Mouse (Mus musculus) hindbrain, postnatal 0 days (tissue): ENCODE results near the gene Ppp3cb. TPM values are rescaled to one million over a fixed set of nuclear protein-coding genes. Genes with fewer than 3 reads are reported as not detected.
"Not testable (repeated sequence)": the region's sequence is repeated elsewhere in the genome, so short reads cannot be mapped to it uniquely, and the experiment has no call there.

Experiments
- ATAC-seq: fragments of 200-750 bp; cut with Nextera tagmentation; 2 replicates; pipeline ENCODE4 v1.8.0; 2017; ENCODE audit warnings: mild to moderate bottlenecking, moderate TSS enrichment, moderate library complexity
- DNase-seq: peaks from one replicate; pipeline ENCODE4 v3.0.0-alpha.2; 2015; ENCODE audit warnings: low spot score
- H3K27ac ChIP-seq: fragments of 300-500 bp; sonication (generic); 2 replicates; pipeline ENCODE4 v1.5.1; 2014; ENCODE audit warnings: mild to moderate bottlenecking
- H3K27me3 ChIP-seq: fragments of 300-500 bp; sonication (generic); 2 replicates; pipeline ENCODE4 v1.6.1; 2014; ENCODE audit warnings: low read length, mixed read lengths; ENCODE audit not compliant: insufficient read depth
- H3K36me3 ChIP-seq: fragments of 300-500 bp; sonication (generic); 2 replicates; pipeline ENCODE4 v1.6.1; 2014; ENCODE audit warnings: low read length, mixed read lengths; ENCODE audit not compliant: insufficient read depth
- H3K4me1 ChIP-seq: fragments of 300-500 bp; sonication (generic); 2 replicates; pipeline ENCODE4 v1.6.1; 2014; ENCODE audit warnings: antibody characterized with exemption, low read length, mixed read lengths; ENCODE audit not compliant: insufficient read depth
- H3K4me2 ChIP-seq: fragments of 300-500 bp; sonication (generic); 2 replicates; pipeline ENCODE4 v1.6.1; 2014; ENCODE audit warnings: low read depth, mild to moderate bottlenecking, low read length, moderate library complexity, mixed read lengths
- H3K4me3 ChIP-seq: fragments of 300-500 bp; sonication (generic); 2 replicates; pipeline ENCODE4 v1.5.1; 2014; ENCODE audit warnings: low read length
- H3K9ac ChIP-seq: fragments of 300-500 bp; sonication (generic); replicated peaks from 2 replicates; pipeline ENCODE4 v1.6.1; 2014; ENCODE audit warnings: mild to moderate bottlenecking, low read length, moderate library complexity, mixed read lengths
- H3K9me3 ChIP-seq: fragments of 300-500 bp; sonication (generic); 2 replicates; pipeline ENCODE4 v1.6.1; 2016; ENCODE audit warnings: low read length, mixed read lengths
- CTCF ChIP-seq: IDR thresholded peaks from 2 replicates; pipeline ENCODE4 v1.5.1; 2016; ENCODE audit warnings: antibody characterized with exemption, control low read depth, low read depth
- WGBS: fragments of 180-500 bp; shearing (Covaris S2); extraction: QIAGEN DNeasy Blood & Tissue Kit; methylation state at CpG from one replicate; pipeline ENCODE4 v1.1.7; 2014; 5-methylcytosine and 5-hydroxymethylcytosine counted together
- polyA plus RNA-seq: library from polyadenylated mRNA; unstranded; fragments of >200 nt; fragmentation: Nextera tagmentation; extraction: Ambion mirVana; gene quantifications from 2 replicates; pipeline ENCODE4 v1.2.1, GENCODE M21; 2015
- total RNA-seq: library from RNA; depleted of rRNA; stranded (reverse); fragments of >200 nt; gene quantifications from 2 replicates; pipeline ENCODE4 v1.2.3, GENCODE M21; 2014; rRNA removed

Ppp3cb gene
- total RNA-seq, result 110 and 130 TPM in 2 replicates
- polyA plus RNA-seq, result 94.7 and 97.5 TPM in 2 replicates

DNA sequence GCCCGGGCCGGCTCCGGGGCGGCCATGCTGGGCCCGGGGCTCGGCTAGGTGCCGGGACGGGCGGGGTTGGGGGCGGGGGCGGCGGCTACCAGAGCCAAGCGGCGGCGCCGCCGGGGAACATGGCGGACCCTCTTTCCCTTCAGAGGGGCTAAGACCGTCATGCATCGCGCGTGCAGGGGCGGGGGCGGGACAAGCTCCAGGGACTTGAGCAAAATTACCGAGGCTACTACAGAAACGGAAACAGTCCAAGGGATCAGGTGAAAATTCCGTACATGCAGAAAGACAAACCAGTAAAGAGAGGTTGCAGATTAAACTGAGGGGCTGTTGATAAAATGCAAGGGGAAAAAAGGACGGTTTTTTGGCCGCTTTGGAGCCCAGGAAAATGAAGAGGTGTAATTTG, at the start of gene Ppp3cb:
TSS of gene Ppp3cb (minus strand) at position 159 of the 400 bp plus-strand sequence.
- DNase-seq (peak; percentile 96), ATAC-seq (peak; percentile 95)
- WGBS, result 4% methylated on average over 27 of the region's 29 CpGs
- peak within 1 kb of the TSS; percentile 71 for H3K4me3 ChIP-seq
- peak within 1 kb of the TSS; percentile 93 for H3K9ac ChIP-seq
- peak within 1 kb of the TSS; percentile 97 for H3K27ac ChIP-seq
- peak within 1 kb of the TSS; percentile 59 for H3K4me2 ChIP-seq
- H3K9me3 ChIP-seq, result no peaks in the 10 kb centered on the region
- no peaks in the 10 kb centered on the region for H3K27me3 ChIP-seq
- no peak for TF ChIP-seq CTCF
- H3K4me1 ChIP-seq, result peaks cover 8% of the 10 kb centered on the region
- H3K36me3 ChIP-seq, result peaks cover 22% of the 10 kb centered on the region

DNA sequence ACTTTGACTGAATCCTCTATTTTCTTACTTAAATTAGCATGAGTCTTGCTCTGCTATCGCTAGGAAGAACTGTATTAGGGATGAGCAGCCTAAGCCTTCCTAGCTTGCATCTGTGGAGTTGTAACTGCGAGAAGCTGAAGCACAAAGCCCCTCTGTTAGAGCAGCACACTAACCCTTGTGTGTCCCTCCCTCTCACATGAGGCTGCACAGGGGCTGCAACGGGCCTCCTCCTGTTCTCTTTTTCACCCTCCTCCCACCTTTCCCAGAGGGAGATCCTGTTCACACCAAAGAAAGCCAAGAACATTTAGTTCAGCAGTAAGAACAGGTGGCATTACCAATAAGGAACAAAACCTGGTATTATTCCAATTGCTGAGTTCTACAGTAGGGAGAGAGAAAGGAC, 49.4 kb upstream of the Ppp3cb start:
- Histone ChIP-seq H3K9ac (no peak overlapping the region), H3K4me3 (no peak overlapping the region), H3K4me1 (no peaks in the 10 kb centered on the region), H3K9me3 (no peaks in the 10 kb centered on the region), H3K36me3 (no peaks in the 10 kb centered on the region), H3K4me2 (no peak overlapping the region), H3K27ac (peak overlapping the region; percentile 57), H3K27me3 (no peaks in the 10 kb centered on the region)
- peak; percentile 81; the same call in 1 of the 2 replicates for ATAC-seq
- peak; percentile 43 for DNase-seq
- 32% methylated on average over 3 of the region's 3 CpGs for WGBS
- TF ChIP-seq CTCF, result no peak

DNA sequence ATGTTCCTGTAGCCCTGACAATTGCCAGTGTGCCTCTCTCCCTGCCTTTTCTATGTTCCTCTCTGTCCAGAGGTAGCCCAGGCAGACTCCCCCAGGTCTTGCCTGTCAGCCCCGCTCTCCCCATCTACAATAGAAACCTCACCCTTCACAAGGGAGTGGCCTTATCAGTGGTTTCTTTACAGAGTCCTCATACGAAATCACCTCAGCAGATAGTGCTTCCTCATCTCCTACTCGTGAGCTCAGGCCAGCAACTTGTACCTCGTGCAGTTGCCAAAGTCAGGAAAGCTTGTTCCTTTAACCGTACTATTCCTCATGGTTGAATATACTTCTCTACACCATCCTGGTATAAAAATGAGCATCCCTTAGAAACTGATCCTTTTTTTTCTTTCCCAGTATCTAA, 41.1 kb upstream of the Ppp3cb start:
- 90% methylated on average over 5 of the region's 5 CpGs for WGBS
- Histone ChIP-seq H3K4me1 (no peaks in the 10 kb centered on the region), H3K36me3 (peaks cover 8% of the 10 kb centered on the region), H3K4me3 (no peak overlapping the region), H3K9ac (no peak overlapping the region), H3K27ac (no peak overlapping the region), H3K4me2 (no peak overlapping the region), H3K27me3 (no peaks in the 10 kb centered on the region), H3K9me3 (no peaks in the 10 kb centered on the region)
- no peak for TF ChIP-seq CTCF
- no peak for DNase-seq
- no peak for ATAC-seq

DNA sequence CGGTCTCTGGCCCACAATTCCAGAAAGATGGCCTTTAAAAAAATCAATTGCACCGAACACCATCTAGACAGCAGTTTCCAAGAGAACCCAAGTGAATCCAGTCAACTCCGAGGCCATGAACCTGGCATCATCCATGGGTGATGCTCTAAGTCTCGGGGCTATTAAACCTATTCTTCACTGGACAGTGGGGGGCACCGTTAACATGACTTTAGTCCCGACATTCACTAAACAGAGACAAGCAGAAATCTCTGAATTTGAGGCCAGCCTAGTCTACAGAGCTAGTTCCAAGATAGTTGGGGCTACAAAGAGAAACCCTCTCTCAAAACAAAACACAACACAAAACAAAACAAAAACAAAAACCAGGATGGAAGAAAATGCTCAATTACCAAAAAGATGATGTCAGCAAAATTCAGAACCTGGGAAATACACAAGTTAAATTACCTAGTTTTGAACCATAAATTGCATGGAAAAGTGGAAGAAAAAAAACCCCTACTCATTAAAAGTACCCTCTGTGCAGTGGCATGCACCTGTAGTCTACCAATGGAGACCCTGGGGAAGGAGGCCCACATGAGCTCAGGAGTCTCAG, 32.5 kb upstream of the Ppp3cb start:
- H3K4me1 ChIP-seq, result no peaks in the 10 kb centered on the region
- no peak for DNase-seq
- ATAC-seq, result no peak
- no peaks in the 10 kb centered on the region for H3K9me3 ChIP-seq
- peaks cover 32% of the 10 kb centered on the region for H3K36me3 ChIP-seq
- no peak overlapping the region for H3K27ac ChIP-seq
- 61% methylated on average over 6 of the region's 6 CpGs for WGBS
- TF ChIP-seq CTCF, result no peak
- no peak overlapping the region for H3K4me3 ChIP-seq
- no peak overlapping the region for H3K4me2 ChIP-seq
- H3K27me3 ChIP-seq, result no peaks in the 10 kb centered on the region
- H3K9ac ChIP-seq, result no peak overlapping the region

DNA sequence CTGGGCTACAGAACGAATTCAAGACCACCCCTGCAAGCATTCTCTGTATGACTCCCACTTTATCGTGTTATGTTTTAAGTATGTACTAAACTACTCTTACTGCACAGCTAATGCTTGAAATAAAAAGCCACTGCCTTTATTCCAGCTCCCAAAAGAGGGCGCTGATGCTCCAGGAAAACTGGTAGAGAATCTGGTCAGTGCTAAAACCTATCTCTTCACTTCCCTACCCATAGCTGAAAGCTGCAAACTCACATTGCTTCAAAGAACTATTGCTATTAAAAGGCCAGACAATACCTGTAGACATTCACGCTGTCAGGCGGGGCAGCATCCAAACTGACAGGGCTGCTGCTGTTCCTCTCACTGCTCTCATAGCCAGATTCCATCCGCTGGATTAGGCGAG, 29.8 kb upstream of the Ppp3cb start:
- H3K36me3 ChIP-seq, result peaks cover 19% of the 10 kb centered on the region
- no peaks in the 10 kb centered on the region for H3K9me3 ChIP-seq
- peak; percentile 83 for DNase-seq
- 0 out of 2 replicates have a peak, but pooled peaks have one; percentile 43 for ATAC-seq
- H3K27me3 ChIP-seq, result no peaks in the 10 kb centered on the region
- no peak overlapping the region for H3K4me3 ChIP-seq
- H3K4me1 ChIP-seq, result no peaks in the 10 kb centered on the region
- peak overlapping the region; percentile 46; the same call in 1 of the 2 replicates for H3K27ac ChIP-seq
- no peak overlapping the region for H3K4me2 ChIP-seq
- no peak overlapping the region for H3K9ac ChIP-seq
- WGBS, result 51% methylated on average over 7 of the region's 7 CpGs
- peak; percentile 80 for TF ChIP-seq CTCF

DNA sequence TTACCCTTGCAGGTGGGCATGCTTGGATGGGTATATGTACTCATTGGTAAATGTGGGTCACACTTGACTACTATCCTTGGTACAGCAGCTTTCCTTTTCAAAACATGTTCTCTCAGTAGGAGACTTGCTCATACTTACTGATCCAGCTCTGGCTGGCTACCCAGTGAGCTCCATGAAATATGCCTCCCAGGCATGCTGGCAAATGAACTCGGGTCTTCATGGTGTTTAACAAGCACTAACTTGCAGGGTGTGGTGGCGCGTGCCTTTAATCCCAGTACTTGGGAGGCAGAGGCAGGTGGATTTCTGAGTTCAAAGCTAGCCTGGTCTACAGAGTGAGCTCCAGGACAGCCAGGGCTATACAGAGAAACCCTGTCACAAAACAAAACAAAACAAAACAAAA, 26.8 kb upstream of the Ppp3cb start:
- 93% methylated on average over 3 of the region's 3 CpGs for WGBS
- H3K9me3 ChIP-seq, ATAC-seq, H3K4me2 ChIP-seq, H3K27me3 ChIP-seq, H3K4me3 ChIP-seq, H3K9ac ChIP-seq, H3K4me1 ChIP-seq, DNase-seq, H3K27ac ChIP-seq: not testable (repeated sequence)
- H3K36me3 ChIP-seq, result peaks cover 22% of the 10 kb centered on the region

DNA sequence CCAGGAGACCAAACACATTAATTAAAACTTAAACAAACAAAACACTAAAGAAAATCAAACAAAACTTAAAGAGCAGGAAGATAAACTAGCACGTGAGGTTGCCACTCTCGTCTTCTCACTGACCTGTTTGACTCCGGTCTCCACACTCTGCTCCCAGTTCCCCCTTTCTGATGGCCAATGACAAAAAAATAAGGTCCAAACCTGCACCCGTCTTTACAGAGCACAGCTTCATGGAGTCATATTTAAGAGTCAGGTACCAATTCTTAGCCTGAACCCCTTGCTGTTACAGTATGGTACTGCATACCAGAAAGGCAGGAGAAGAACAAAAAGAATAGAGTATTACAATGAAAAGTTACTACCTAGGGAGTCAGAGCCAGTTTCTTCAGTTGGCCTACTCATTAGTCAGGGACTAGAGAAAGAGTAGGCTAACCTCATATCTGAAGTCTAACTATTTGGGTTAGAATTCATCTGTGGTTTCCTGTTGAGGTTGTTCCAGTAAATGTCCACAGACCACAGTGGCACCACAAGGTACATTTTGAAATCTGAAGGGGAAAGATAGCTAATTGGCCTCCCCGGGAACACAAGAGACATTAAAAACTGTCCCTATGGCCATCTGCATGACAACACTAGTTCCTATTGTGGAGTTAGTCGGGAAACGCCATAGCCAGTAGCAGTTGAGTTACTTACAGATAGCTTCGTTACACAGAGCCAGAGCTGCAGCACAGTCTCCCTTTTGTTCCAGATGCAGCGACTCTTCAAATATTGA, 19.1 kb upstream of the Ppp3cb start:
- no peak for ATAC-seq
- H3K36me3 ChIP-seq, result peaks cover 47% of the 10 kb centered on the region
- WGBS, result 80% methylated on average over 9 of the region's 9 CpGs
- no peak overlapping the region for H3K4me3 ChIP-seq
- no peak overlapping the region for H3K4me2 ChIP-seq
- H3K27ac ChIP-seq, result no peak overlapping the region
- no peaks in the 10 kb centered on the region for H3K27me3 ChIP-seq
- H3K9me3 ChIP-seq, result no peaks in the 10 kb centered on the region
- no peaks in the 10 kb centered on the region for H3K4me1 ChIP-seq
- TF ChIP-seq CTCF, result no peak
- no peak for DNase-seq
- H3K9ac ChIP-seq, result no peak overlapping the region
